Mouse (Mus musculus): ENCODE measurements around the gene Catsperz.

Gene Catsperz

GRCm38 (mm10) chr19:6925307-6925573, at the start of gene Catsperz:
TSS of gene Catsperz (minus strand) at chr19:6925380.
- DNase-seq (ENCODE audit: low read depth, low spot score): no peak

- DNase-seq (ENCODE audit: low read depth, low spot score): peak; percentile 84
These were observed 49.3 kb upstream of the Catsperz start, which contains the start of gene Ppp1r14b for GRCm38 (mm10) chr19:6974211-6975205. TSS of gene Ppp1r14b (plus strand) at chr19:6974968.

GRCm38 (mm10) chr19:6973581-6974190, 48.5 kb upstream of the Catsperz start:
- no peak for DNase-seq (ENCODE audit: low read depth, low spot score)

DNA sequence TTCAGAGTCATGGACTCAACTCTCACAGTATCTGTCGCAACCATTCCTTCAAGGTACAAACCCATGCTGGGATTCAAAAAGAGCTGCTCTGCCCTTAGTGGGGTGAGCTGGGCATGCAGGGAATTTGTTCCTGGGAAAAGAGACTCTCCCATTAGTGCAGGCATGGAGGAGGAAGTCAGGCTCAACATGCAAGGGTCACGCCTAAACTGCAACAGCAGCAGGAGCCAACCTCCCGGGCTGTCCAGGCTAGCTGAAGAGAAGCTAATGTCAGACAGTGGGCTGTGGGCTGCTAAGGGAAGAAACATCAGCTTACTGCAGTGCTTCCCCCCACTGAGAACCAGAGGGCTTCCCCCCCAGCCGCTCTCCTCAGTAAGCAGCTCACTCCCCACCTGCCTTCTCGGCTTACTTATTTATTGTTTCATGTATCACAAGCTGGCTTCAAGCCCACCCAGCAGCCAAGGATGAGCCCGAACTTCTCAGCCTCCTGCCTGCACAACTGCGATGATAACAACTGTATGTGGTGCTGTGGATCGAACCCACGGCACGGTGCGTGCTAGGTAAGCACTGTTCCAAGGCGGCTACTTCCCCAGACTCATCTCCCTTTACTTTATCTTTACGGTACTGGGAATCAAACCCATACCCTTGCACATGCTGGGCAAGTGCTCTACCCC, 47.2 kb upstream of the Catsperz start:
- DNase-seq (ENCODE audit: low read depth, low spot score): no peak

DNA sequence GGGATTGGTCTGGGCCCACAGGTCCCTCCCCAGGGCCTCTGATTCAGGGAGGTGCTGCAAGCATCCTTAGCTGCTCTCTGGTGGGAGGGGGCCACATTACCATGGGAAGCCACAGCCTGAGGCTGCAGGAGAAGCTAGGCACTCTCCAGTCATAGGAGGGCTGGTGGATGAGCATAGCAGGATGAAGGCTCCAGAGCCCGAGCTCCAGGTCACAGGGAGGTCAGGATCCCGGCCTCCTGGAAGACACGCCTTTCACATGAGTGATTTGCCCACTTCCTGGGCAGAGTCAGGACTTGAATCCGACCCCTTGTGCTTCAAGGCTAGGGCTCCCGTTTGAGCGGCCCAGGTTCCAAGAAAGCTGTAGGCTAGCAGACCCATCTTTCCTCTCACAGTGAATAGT, 46.5 kb upstream of the Catsperz start:
- no peak for DNase-seq (ENCODE audit: low read depth, low spot score)

GRCm38 (mm10) chr19:6970460-6971085, 45.4 kb upstream of the Catsperz start:
- DNase-seq (ENCODE audit: low read depth, low spot score): no peak

GRCm38 (mm10) chr19:6969665-6970381, 44.6 kb upstream of the Catsperz start:
- DNase-seq (ENCODE audit: low read depth, low spot score): peak; percentile 48

DNA sequence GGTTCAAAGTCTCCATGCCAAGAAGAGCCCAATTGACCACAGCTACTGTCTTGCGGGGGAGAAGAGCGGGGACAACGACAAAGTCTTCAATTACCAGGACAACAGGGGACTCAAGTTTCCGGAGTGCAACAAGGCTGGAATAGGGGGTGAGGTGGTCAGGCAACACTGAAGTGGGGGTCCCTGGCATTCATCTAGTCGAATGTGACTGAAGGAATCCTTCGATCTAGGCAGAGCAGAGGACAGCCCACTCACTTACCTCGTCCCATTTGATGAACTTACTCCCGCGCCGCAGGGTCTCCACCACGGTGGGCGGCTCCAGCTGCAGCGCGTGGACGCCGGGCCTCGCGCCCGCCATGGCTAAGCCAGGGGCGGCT, 44.1 kb upstream of the Catsperz start:
- no peak for DNase-seq (ENCODE audit: low read depth, low spot score)

GRCm38 (mm10) chr19:6968491-6969271, 43.5 kb upstream of the Catsperz start:
- no peak for DNase-seq (ENCODE audit: low read depth, low spot score)

- no peak for DNase-seq (ENCODE audit: low read depth, low spot score)
These were observed 31.3 kb upstream of the Catsperz start for GRCm38 (mm10) chr19:6956461-6956860.

GRCm38 (mm10) chr19:6955424-6955823, 30.2 kb upstream of the Catsperz start:
- no peak for DNase-seq (ENCODE audit: low read depth, low spot score)

DNA sequence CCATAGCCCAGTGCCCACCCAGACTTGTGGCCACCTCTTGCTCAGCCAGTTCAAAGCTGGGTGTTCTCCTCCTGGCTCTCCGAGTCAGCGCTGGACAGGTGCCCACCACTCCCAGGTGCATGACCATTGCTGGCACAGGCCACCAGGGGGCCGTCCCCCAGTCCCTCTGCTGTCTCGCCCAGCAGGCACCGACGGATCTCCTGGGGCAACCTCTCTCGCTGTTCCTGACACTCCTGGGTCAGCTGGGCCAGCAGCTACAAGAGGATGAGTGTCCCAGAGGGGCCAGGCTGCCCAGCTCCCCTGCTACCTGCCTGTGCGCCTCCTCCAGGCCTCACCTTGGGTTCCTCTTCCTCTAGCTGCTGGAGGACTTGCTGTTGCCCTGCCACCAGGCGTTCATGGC, 28.9 kb upstream of the Catsperz start:
- DNase-seq (ENCODE audit: low read depth, low spot score): no peak

GRCm38 (mm10) chr19:6952712-6953037, 27.5 kb upstream of the Catsperz start:
- DNase-seq (ENCODE audit: low read depth, low spot score): no peak

DNA sequence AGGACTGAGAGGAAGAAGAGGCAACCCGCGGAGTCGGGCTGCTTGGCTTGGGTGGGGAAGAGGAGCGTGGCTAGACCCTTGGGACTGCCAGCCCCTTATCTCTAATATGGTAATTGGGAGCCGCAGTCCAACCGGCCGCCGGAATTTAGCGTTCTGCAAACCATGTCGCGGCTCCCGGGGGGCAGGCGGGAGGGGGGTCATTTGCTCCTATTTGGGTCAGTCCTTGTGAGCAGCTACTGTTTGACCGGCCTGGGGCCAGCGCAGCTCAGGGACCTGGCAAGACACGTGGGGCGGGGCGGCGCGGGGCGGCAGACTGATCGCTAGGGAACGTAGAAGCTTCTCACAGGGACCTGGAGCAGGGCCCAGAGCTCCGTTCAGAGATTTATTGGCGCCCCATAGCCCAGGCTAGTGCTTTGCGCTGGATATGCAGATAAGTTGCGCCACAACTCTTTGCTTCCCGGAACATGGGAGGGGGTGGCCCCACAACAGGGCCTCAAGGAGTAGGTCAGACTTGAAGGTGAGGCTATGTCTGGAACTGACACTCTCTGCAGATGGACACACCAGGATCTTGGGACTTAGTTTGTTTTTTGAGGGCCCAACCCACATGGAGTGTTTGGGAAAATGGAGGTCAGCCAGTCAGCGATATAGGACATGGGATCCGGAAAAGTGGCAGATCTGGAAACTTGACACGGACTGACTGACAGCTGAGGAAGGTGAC, 27.0 kb upstream of the Catsperz start:
- DNase-seq (ENCODE audit: low read depth, low spot score): no peak

- peak; percentile 86 for DNase-seq (ENCODE audit: low read depth, low spot score)
These were observed 26.3 kb upstream of the Catsperz start for GRCm38 (mm10) chr19:6951381-6951968.

DNA sequence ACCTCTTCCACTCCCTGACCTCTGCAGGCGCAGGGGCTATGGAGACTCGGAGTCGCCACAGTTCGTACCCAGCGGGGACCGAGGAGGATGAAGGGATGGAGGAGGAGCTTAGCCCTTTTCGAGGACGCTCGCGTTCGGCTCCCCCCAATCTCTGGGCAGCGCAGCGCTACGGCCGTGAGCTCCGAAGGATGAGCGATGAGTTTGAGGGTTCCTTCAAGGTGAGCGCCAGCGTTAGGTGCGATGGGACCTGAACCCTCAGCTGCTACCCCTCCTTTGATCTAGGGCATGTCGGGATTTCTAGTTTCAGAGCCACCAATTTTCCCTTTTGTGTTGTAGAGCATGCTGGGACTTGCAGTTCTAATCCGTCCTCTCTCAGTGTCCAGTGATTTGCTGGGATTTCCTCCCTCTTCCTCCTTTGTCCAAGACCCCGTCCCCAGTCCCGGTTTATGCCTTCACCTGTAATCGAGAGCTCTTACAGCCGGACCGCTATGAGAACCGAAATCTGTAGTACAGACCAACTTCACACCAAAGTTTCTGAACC, 25.5 kb upstream of the Catsperz start:
- DNase-seq (ENCODE audit: low read depth, low spot score): peak; percentile 78

DNA sequence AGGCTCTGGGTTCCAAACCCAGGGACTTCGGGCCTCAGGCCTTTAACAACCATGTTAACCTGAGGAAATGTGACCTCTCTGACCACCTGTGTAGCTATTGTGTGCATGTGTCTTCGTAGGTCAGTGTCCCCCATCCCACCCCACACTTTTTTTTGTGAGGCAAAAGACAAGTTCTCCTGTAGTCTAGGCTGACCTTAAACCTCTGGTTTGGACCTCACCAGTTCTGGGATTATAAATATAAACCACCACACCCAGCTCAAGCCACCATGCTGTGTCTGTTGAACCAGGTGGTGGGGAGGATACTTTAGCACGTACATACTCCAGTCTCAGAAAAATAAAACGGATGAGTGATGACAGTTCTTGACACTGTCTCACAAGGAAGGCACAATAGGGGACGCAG, 24.8 kb upstream of the Catsperz start:
- DNase-seq (ENCODE audit: low read depth, low spot score): no peak

DNA sequence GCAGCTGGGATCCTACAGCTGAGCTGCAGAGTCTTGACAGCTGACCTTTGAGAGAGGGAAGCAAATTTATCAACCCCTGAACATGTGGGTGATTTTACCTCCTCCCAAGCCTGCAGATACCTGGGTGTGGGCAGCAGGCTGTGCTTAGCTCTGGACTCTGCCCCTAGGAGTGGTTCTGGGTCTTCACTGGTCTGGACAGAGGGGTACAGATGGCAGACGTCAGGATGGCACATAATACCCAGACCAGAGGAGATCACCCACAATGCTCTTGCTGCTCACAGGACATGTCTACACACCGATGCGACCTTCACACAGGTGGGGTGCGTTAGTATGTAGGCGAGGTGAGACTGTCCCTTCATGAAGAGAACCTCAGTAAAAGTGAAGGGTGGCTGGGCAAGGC, 24.4 kb upstream of the Catsperz start:
- no peak for DNase-seq (ENCODE audit: low read depth, low spot score)

- DNase-seq (ENCODE audit: low read depth, low spot score): no peak
These were observed 23.0 kb upstream of the Catsperz start for GRCm38 (mm10) chr19:6948186-6948585.
